Mouse (Mus musculus): ENCODE results near the gene Krt9. TPM values are rescaled to one million over a fixed set of nuclear protein-coding genes. Genes with fewer than 3 reads are reported as not detected.
"Not testable (repeated sequence)": the region's sequence is repeated elsewhere in the genome, so short reads cannot be mapped to it uniquely, and the experiment has no call there.

Krt9 gene
- polyA plus RNA-seq (2016; fragmentation: Nextera tagmentation; extraction: Ambion mirVana) = not detected in 2 replicates

GRCm38 (mm10) chr11:100192992-100193391 is at the start of gene Krt9:
TSS of gene Krt9 (minus strand) at chr11:100193246.
- Histone ChIP-seq H3K27me3 (ENCODE audit: insufficient read depth, poor library complexity, severe bottlenecking) (no peaks in the 10 kb centered on the region), H3K27ac (no peak within 1 kb of the TSS), H3K36me3 (no peaks in the 10 kb centered on the region), H3K4me3 (no peak within 1 kb of the TSS), H3K4me1 (replicated peaks) (peaks cover 5% of the 10 kb centered on the region; the same call in 1 of the 2 replicates), H3K9me3 (no peaks in the 10 kb centered on the region)
- 58% methylated on average over 9 of the region's 9 CpGs for WGBS
- no peak for DNase-seq (ENCODE audit: low spot score)

- DNase-seq (ENCODE audit: low spot score); H3K4me1 ChIP-seq (replicated peaks); H3K27ac ChIP-seq; H3K9me3 ChIP-seq; H3K27me3 ChIP-seq (ENCODE audit: insufficient read depth, poor library complexity, severe bottlenecking); H3K36me3 ChIP-seq; H3K4me3 ChIP-seq: not testable (repeated sequence)
- WGBS = 88% methylated on average over 4 of the region's 4 CpGs
Measured at GRCm38 (mm10) chr11:100240272-100240671, 47.2 kb upstream of the Krt9 start.

- WGBS = 82% methylated on average over 8 of the region's 8 CpGs
- Histone ChIP-seq H3K4me3 (no peak overlapping the region), H3K27me3 (ENCODE audit: insufficient read depth, poor library complexity, severe bottlenecking) (no peaks in the 10 kb centered on the region), H3K36me3 (no peaks in the 10 kb centered on the region), H3K9me3 (peaks cover 7% of the 10 kb centered on the region; the same call in 1 of the 2 replicates), H3K4me1 (replicated peaks) (no peaks in the 10 kb centered on the region), H3K27ac (no peak overlapping the region)
- no peak for DNase-seq (ENCODE audit: low spot score)
Measured at GRCm38 (mm10) chr11:100221741-100222140, 28.7 kb upstream of the Krt9 start.

- Histone ChIP-seq H3K4me3 (no peak overlapping the region), H3K9me3 (no peaks in the 10 kb centered on the region), H3K36me3 (no peaks in the 10 kb centered on the region), H3K27ac (no peak overlapping the region), H3K27me3 (ENCODE audit: insufficient read depth, poor library complexity, severe bottlenecking) (no peaks in the 10 kb centered on the region), H3K4me1 (replicated peaks) (no peaks in the 10 kb centered on the region)
- WGBS = 87% methylated on average over 4 of the region's 4 CpGs
- no peak for DNase-seq (ENCODE audit: low spot score)
Measured at GRCm38 (mm10) chr11:100219304-100219703, 26.3 kb upstream of the Krt9 start.

- no peaks in the 10 kb centered on the region for H3K27me3 ChIP-seq (ENCODE audit: insufficient read depth, poor library complexity, severe bottlenecking)
- H3K4me1 ChIP-seq (replicated peaks) = no peaks in the 10 kb centered on the region
- no peak overlapping the region for H3K4me3 ChIP-seq
- no peak overlapping the region for H3K27ac ChIP-seq
- H3K9me3 ChIP-seq = no peaks in the 10 kb centered on the region
- DNase-seq (ENCODE audit: low spot score) = no peak
- H3K36me3 ChIP-seq = no peaks in the 10 kb centered on the region
- 71% methylated on average over 6 of the region's 6 CpGs for WGBS
Measured at GRCm38 (mm10) chr11:100208542-100208941, 15.5 kb upstream of the Krt9 start.

- H3K9me3 ChIP-seq = no peaks in the 10 kb centered on the region
- H3K4me3 ChIP-seq = no peak within 1 kb of the TSS
- no peak for DNase-seq (ENCODE audit: low spot score)
- H3K27me3 ChIP-seq (ENCODE audit: insufficient read depth, poor library complexity, severe bottlenecking) = no peaks in the 10 kb centered on the region
- whole genome bisulfite sequencing = 93% methylated on average over 8 of the region's 8 CpGs
- no peaks in the 10 kb centered on the region for H3K4me1 ChIP-seq (replicated peaks)
- H3K36me3 ChIP-seq = no peaks in the 10 kb centered on the region
- no peak within 1 kb of the TSS for H3K27ac ChIP-seq
Measured at GRCm38 (mm10) chr11:100207498-100207897, 14.5 kb upstream of the Krt9 start, which contains the start of gene Krt14. TSS of gene Krt14 (minus strand) at chr11:100207548.

GRCm38 (mm10) chr11:100203448-100203847 is 10.4 kb upstream of the Krt9 start:
- Histone ChIP-seq H3K27me3 (ENCODE audit: insufficient read depth, poor library complexity, severe bottlenecking) (no peaks in the 10 kb centered on the region), H3K9me3 (no peaks in the 10 kb centered on the region), H3K36me3 (no peaks in the 10 kb centered on the region), H3K4me1 (replicated peaks) (no peaks in the 10 kb centered on the region), H3K27ac (no peak overlapping the region), H3K4me3 (no peak overlapping the region)
- peak; percentile 38 for DNase-seq (ENCODE audit: low spot score)
- 17% methylated on average over 6 of the region's 6 CpGs for WGBS

- Histone ChIP-seq H3K36me3 (no peaks in the 10 kb centered on the region), H3K9me3 (no peaks in the 10 kb centered on the region), H3K4me3 (no peak overlapping the region), H3K27me3 (ENCODE audit: insufficient read depth, poor library complexity, severe bottlenecking) (no peaks in the 10 kb centered on the region), H3K27ac (no peak overlapping the region), H3K4me1 (replicated peaks) (no peaks in the 10 kb centered on the region)
- DNase-seq (ENCODE audit: low spot score) = no peak
- WGBS = 87% methylated on average over 4 of the region's 4 CpGs
Measured at GRCm38 (mm10) chr11:100202906-100203305, 9.9 kb upstream of the Krt9 start.

- Histone ChIP-seq H3K27me3 (ENCODE audit: insufficient read depth, poor library complexity, severe bottlenecking) (no peaks in the 10 kb centered on the region), H3K9me3 (no peaks in the 10 kb centered on the region), H3K4me3 (no peak overlapping the region), H3K4me1 (replicated peaks) (no peaks in the 10 kb centered on the region), H3K27ac (no peak overlapping the region), H3K36me3 (no peaks in the 10 kb centered on the region)
- peak; percentile 10 for DNase-seq (ENCODE audit: low spot score)
- WGBS = 46% methylated on average over 8 of the region's 8 CpGs
Measured at GRCm38 (mm10) chr11:100200104-100200820, 7.2 kb upstream of the Krt9 start.

GRCm38 (mm10) chr11:100198666-100199065 is 5.6 kb upstream of the Krt9 start:
- DNase-seq (ENCODE audit: low spot score) = no peak
- no peak overlapping the region for H3K4me3 ChIP-seq
- WGBS = 76% methylated on average over 4 of the region's 4 CpGs
- no peak overlapping the region for H3K27ac ChIP-seq
- no peaks in the 10 kb centered on the region for H3K27me3 ChIP-seq (ENCODE audit: insufficient read depth, poor library complexity, severe bottlenecking)
- no peaks in the 10 kb centered on the region for H3K9me3 ChIP-seq
- H3K36me3 ChIP-seq = no peaks in the 10 kb centered on the region
- no peaks in the 10 kb centered on the region for H3K4me1 ChIP-seq (replicated peaks)

GRCm38 (mm10) chr11:100191820-100192219 is 1.2 kb downstream of the Krt9 start:
- H3K27me3 ChIP-seq (ENCODE audit: insufficient read depth, poor library complexity, severe bottlenecking) = no peaks in the 10 kb centered on the region
- H3K9me3 ChIP-seq = no peaks in the 10 kb centered on the region
- no peak overlapping the region for H3K27ac ChIP-seq
- H3K4me1 ChIP-seq (replicated peaks) = peaks cover 5% of the 10 kb centered on the region; the same call in 1 of the 2 replicates
- DNase-seq (ENCODE audit: low spot score) = no peak
- WGBS = 97% methylated on average over 3 of the region's 3 CpGs
- no peaks in the 10 kb centered on the region for H3K36me3 ChIP-seq
- H3K4me3 ChIP-seq = no peak overlapping the region

GRCm38 (mm10) chr11:100186736-100187135 is 6.3 kb downstream of the Krt9 start:
- WGBS = 86% methylated on average over 8 of the region's 8 CpGs

GRCm38 (mm10) chr11:100181725-100182124 is 11.3 kb downstream of the Krt9 start:
- no peak for DNase-seq (ENCODE audit: low spot score)
- WGBS = 86% methylated on average over 7 of the region's 7 CpGs
- H3K36me3 ChIP-seq = no peaks in the 10 kb centered on the region

More at GRCm38 (mm10) chr11:100186736-100187135, 6.3 kb downstream of the Krt9 start:
- Histone ChIP-seq H3K9me3 (no peaks in the 10 kb centered on the region), H3K36me3 (no peaks in the 10 kb centered on the region), H3K4me1 (replicated peaks) (no peaks in the 10 kb centered on the region), H3K27me3 (ENCODE audit: insufficient read depth, poor library complexity, severe bottlenecking) (no peaks in the 10 kb centered on the region), H3K27ac (no peak overlapping the region), H3K4me3 (no peak overlapping the region)
- no peak for DNase-seq (ENCODE audit: low spot score)

More at GRCm38 (mm10) chr11:100181725-100182124, 11.3 kb downstream of the Krt9 start:
- H3K27me3 ChIP-seq (ENCODE audit: insufficient read depth, poor library complexity, severe bottlenecking) = no peaks in the 10 kb centered on the region
- no peaks in the 10 kb centered on the region for H3K9me3 ChIP-seq
- H3K4me3 ChIP-seq = no peak overlapping the region
- H3K27ac ChIP-seq = no peak overlapping the region
- no peaks in the 10 kb centered on the region for H3K4me1 ChIP-seq (replicated peaks)

Measured in hindbrain, embryonic 10.5 days (tissue).